In genomic region chr16:4960260-4960659, GRCm38 (mm10) we compare ENCODE assay signal across 22 mouse cellular contexts. TPM values are rescaled to one million over a fixed set of nuclear protein-coding genes. Genes with fewer than 3 reads are reported as not detected.
"Had no signal": no experiment of that assay in that cellular context is flagged by ENCODE, and none has a peak within 500 bp of the region (broad histone marks: within the 10 kb centered on the region; RNA-seq: fewer than 3 reads in every experiment).

No protein-coding gene starts in this region.

- DNase-seq: lung, adult 18-20 months; lung, embryonic 14.5 days; lung, postnatal 10 days; right cerebral cortex, postnatal 25 days; right cerebral cortex, postnatal 4 days; spleen, adult 18-20 months; thymus, adult 18-20 months; thymus, postnatal 14 days; thymus, postnatal 36 days had no signal

- ATAC-seq: midbrain, embryonic 13.5 days; midbrain, embryonic 15.5 days had no signal

- H3K4me3 ChIP-seq: midbrain, embryonic 13.5 days; midbrain, embryonic 15.5 days; neural tube, embryonic 12.5 days had no signal

- H3K27ac ChIP-seq: midbrain, embryonic 13.5 days; midbrain, embryonic 15.5 days; neural tube, embryonic 12.5 days had no signal

RNA-seq across cellular contexts. Expression of gene Sept12, which starts 37.4 kb away (rescaled TPM):
- total RNA-seq: megakaryocyte progenitor cell, adult 5-6 weeks; midbrain, postnatal 0 days; monocyte, adult 5-6 weeks; neutrophil, adult 5-6 weeks had no signal
- polyA plus RNA-seq: liver, embryonic 16.5 days; lung, embryonic 16.5 days; midbrain, embryonic 11.5 days; midbrain, embryonic 13.5 days; midbrain, embryonic 15.5 days; midbrain, postnatal 0 days; neural tube, embryonic 12.5 days; neural tube, embryonic 14.5 days; stomach, embryonic 14.5 days; stomach, embryonic 16.5 days had no signal

RNA-seq across cellular contexts. Expression of gene Smim22, which starts 46.8 kb away (rescaled TPM):
- total RNA-seq: megakaryocyte progenitor cell, adult 5-6 weeks; midbrain, postnatal 0 days; monocyte, adult 5-6 weeks; neutrophil, adult 5-6 weeks had no signal
- polyA plus RNA-seq: midbrain, embryonic 11.5 days; midbrain, postnatal 0 days; neural tube, embryonic 12.5 days; neural tube, embryonic 14.5 days had no signal
